Mouse (Mus musculus) kidney, adult 2 months (tissue): ENCODE results near the gene Fem1b. TPM values are rescaled to one million over a fixed set of nuclear protein-coding genes. Genes with fewer than 3 reads are reported as not detected.
"Not testable (repeated sequence)": the region's sequence is repeated elsewhere in the genome, so short reads cannot be mapped to it uniquely, and the experiment has no call there.

Experiments used
- DNase-seq: peaks from one replicate; pipeline ENCODE4 v3.0.0; 2021
- H3K27ac ChIP-seq: fragments of 200-500 bp; 2 replicates; pipeline ENCODE4 v1.5.1; 2012; ENCODE audit warnings: low read depth, low read length, control low read depth, inconsistent platforms; ENCODE audit not compliant: insufficient read depth
- H3K27me3 ChIP-seq: fragments of 200-500 bp; replicated peaks from 2 replicates; pipeline ENCODE4 v1.6.1; 2012; ENCODE audit warnings: mild to moderate bottlenecking, moderate library complexity, low read length, inconsistent platforms; ENCODE audit not compliant: control insufficient read depth, insufficient read depth
- H3K36me3 ChIP-seq: fragments of 200-500 bp; 2 replicates; pipeline ENCODE4 v1.6.1; 2012; ENCODE audit warnings: mild to moderate bottlenecking, moderate library complexity, low read length, inconsistent platforms; ENCODE audit not compliant: control insufficient read depth, insufficient read depth
- H3K4me1 ChIP-seq: fragments of 200-500 bp; 2 replicates; pipeline ENCODE4 v1.6.1; 2011; ENCODE audit warnings: low read length; ENCODE audit not compliant: control insufficient read depth, insufficient read depth
- H3K4me3 ChIP-seq: fragments of 200-500 bp; 2 replicates; pipeline ENCODE4 v1.5.1; 2011; ENCODE audit warnings: mild to moderate bottlenecking, low read depth, low read length, control low read depth; ENCODE audit not compliant: insufficient read depth
- CTCF ChIP-seq: fragments of 200-500 bp; conservative IDR thresholded peaks from 2 replicates; pipeline ENCODE4 v1.5.1; 2011; ENCODE audit warnings: low read depth, mild to moderate bottlenecking, control low read depth, low read length, moderate library complexity, mixed read lengths; ENCODE audit not compliant: insufficient read depth, insufficient read length
- POLR2A ChIP-seq: fragments of 200-500 bp; IDR thresholded peaks from one replicate; pipeline ENCODE4 v1.6.1; 2011; ENCODE audit warnings: low read depth, low read length, control low read depth
- WGBS: fragments of 180-500 bp; shearing (Covaris S2); methylation state at CpG from one replicate; pipeline ENCODE4 v1.1.7; 2018; 5-methylcytosine and 5-hydroxymethylcytosine counted together
- polyA plus RNA-seq: library from polyadenylated mRNA; depleted of rRNA; stranded (reverse); fragments of >200 nt; gene quantifications from 2 replicates; pipeline ENCODE4 v1.2.3, GENCODE M21; 2012; rRNA removed

Fem1b gene
- polyA plus RNA-seq: 8.3 and 8.6 TPM in 2 replicates

DNA sequence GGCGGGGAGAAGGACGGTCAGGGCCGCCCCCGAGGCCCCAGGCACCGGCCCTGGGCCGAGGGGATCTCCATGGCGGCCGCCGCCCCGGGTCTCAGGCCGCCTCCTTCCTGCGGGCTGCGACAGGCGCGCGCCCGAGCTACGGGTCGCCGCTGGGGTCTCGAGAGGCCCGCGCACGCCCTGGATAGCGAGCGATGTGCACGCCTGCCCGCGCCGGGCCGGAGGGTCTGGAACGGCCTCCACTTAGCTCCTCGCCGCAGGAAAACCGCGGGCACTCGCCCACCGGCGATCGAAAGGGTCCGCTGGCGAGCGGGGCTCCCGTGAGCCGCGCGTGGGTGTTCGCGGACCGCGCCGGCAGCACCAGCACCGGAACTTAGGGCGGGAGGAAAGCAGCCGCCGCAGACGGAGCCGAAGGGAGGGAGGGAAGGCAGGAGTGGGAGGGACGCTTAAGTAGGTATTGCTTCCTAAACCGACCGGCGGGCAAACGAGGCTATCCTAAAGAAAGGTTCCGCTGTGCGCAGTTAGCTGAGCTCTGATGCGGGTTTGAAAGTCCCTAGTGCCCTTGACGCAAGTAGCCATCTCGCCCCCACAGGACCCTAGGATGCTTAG, at the start of gene Fem1b:
Fem1b (minus strand) TSS at position 419 of the 606 bp plus-strand sequence.
- H3K4me1 ChIP-seq: peaks cover 20% of the 10 kb centered on the region
- H3K4me3 ChIP-seq: peak within 1 kb of the TSS; percentile 99
- no peaks in the 10 kb centered on the region for H3K27me3 ChIP-seq
- DNase-seq: peak; percentile 94
- under 1% methylated on average over 68 of the region's 68 CpGs for whole genome bisulfite sequencing
- peak within 1 kb of the TSS; percentile 98 for H3K27ac ChIP-seq
- TF ChIP-seq POLR2A (peak; percentile 57), CTCF (no peak)
- H3K36me3 ChIP-seq: no peaks in the 10 kb centered on the region

- Histone ChIP-seq H3K27me3 (no peaks in the 10 kb centered on the region), H3K27ac (no peak overlapping the region), H3K36me3 (no peaks in the 10 kb centered on the region), H3K4me3 (no peak overlapping the region), H3K4me1 (peaks cover 17% of the 10 kb centered on the region)
- no peak for DNase-seq
- TF ChIP-seq CTCF (no peak), POLR2A (no peak)
- 88% methylated on average over 4 of the region's 4 CpGs for WGBS
Measured at GRCm38 (mm10) chr9:62860866-62861265, 49.1 kb upstream of the Fem1b start.

- H3K27me3 ChIP-seq, H3K36me3 ChIP-seq, DNase-seq, H3K27ac ChIP-seq: not testable (repeated sequence)
- Histone ChIP-seq H3K4me1 (peaks cover 17% of the 10 kb centered on the region), H3K4me3 (peak overlapping the region; percentile 62; the same call in 1 of the 2 replicates)
- WGBS: 46% methylated on average over 7 of the region's 7 CpGs
Measured at GRCm38 (mm10) chr9:62860102-62860501, 48.4 kb upstream of the Fem1b start.

DNA sequence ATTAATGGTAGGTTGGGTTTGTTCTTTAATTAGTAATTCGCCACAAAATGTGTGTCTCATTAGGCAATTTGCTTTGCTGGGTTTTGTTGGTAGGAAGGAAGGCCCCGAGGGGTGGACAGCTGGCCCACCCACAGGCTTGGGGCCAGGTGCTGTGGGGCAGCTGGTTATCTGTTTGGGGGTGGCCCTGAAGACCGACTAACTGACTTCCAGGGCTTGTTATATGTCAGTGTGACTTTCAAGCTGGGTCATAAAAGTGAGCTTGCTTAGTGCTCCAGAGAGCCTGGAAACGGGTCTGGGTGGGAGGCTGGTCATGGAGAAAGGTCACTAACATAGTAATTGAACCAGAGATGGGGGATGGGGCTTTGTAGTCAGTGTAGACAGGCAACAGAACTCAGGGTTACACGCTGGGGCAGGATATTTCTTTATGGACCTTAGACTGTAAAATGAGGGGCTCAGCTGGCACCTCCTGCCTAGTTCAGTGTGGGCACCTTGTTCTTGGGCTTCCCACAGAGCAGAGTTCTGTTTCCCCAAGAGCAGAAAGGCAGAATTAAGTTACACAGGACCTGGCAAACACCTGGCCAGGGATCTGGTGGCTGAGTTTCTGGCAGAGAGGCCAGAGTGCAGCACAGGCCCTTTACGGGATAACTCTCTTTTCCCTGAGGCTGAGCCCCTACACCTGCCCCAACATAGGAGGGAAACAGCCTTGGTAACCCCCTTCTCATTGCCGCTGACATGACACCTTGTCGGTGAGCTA, 46.7 kb upstream of the Fem1b start:
- peak; percentile 47 for DNase-seq
- Histone ChIP-seq H3K4me1 (peaks cover 17% of the 10 kb centered on the region), H3K4me3 (peak overlapping the region; percentile 62), H3K27ac (peak overlapping the region; percentile 91), H3K36me3 (no peaks in the 10 kb centered on the region), H3K27me3 (no peaks in the 10 kb centered on the region)
- no peak for TF ChIP-seq CTCF
- no peak for TF ChIP-seq POLR2A
- WGBS: 27% methylated on average over 8 of the region's 8 CpGs

- Histone ChIP-seq H3K27me3 (no peaks in the 10 kb centered on the region), H3K4me1 (peaks cover 17% of the 10 kb centered on the region), H3K27ac (peak within 1 kb of the TSS; percentile 95), H3K4me3 (peak within 1 kb of the TSS; percentile 62), H3K36me3 (no peaks in the 10 kb centered on the region)
- WGBS: 13% methylated on average over 20 of the region's 20 CpGs
- no peak for TF ChIP-seq POLR2A
- TF ChIP-seq CTCF: no peak
- peak; percentile 97 for DNase-seq
Measured at GRCm38 (mm10) chr9:62857719-62858261, 46.1 kb upstream of the Fem1b start, which contains the start of gene Calml4. TSS of gene Calml4 (plus strand) at chr9:62858080.

DNA sequence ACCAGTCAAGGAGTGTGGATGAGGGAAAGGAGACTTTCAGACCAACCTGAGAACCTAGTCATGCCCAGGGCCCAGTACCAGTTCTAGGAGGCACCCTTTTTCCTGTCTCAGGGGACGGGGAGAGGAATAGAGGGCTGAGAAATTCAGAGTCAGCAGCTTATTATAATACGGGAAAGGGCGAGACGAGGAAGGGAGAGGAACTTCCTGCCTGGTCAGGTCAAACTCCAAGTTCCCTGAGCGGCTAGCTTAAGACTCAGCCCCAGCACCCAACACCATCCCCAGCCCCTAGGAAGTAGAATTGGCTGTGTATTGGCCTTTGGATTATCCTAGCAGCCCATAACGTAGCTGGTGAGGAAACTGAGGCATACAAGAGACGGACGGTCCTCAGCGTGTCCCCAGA, 45.5 kb upstream of the Fem1b start:
- WGBS: 20% methylated on average over 9 of the region's 9 CpGs
- Histone ChIP-seq H3K4me1 (peaks cover 17% of the 10 kb centered on the region), H3K4me3 (peak overlapping the region; percentile 62), H3K27me3 (no peaks in the 10 kb centered on the region), H3K36me3 (no peaks in the 10 kb centered on the region), H3K27ac (peak overlapping the region; percentile 95)
- no peak for TF ChIP-seq CTCF
- no peak for TF ChIP-seq POLR2A
- peak; percentile 92 for DNase-seq

DNA sequence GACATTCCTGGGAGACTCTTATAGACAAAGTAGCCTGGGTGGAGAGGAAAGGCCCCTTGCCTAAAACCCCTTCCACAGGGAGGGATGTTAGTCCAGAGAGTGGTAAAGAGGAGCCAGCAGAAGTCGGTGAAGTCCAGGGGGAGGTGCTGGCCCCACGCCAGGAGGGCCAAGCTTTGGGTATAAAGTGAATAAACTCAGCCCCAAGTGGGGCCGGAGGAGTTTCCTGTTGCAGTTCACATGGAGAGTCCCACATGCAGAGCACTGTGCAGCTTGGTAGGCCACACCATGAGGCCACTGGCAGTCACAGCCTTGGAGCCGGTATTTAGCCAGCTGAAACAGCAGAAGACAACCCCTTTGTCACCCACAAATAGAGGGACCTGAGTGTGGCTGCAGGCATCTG, 42.7 kb upstream of the Fem1b start:
- 39% methylated on average over 4 of the region's 4 CpGs for WGBS
- TF ChIP-seq POLR2A (no peak), CTCF (no peak)
- Histone ChIP-seq H3K36me3 (no peaks in the 10 kb centered on the region), H3K27me3 (no peaks in the 10 kb centered on the region), H3K27ac (no peak overlapping the region), H3K4me1 (peaks cover 14% of the 10 kb centered on the region), H3K4me3 (no peak overlapping the region)
- peak; percentile 29 for DNase-seq
